Mouse (Mus musculus): ENCODE data around the gene Ptov1.

DNA sequence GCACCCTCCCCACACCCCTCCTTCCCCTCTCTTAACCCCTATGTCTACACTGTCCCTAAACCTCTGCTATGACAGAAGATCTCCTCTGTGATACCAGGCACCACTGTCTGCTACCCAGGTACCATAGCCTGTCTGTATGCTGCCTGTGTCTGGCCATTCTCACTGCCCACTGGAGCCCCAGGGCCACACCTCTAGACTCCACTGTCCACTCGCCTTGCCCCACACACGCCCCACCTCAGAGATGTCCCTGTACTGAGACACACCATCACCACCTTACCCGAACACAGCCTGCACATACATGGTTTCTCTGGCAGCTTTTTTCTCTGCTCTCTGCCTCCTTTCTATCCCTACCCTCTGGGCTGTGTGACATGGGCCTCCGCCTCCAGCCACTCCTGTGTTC lies 47.3 kb upstream of the Ptov1 start:
- TF ChIP-seq CTCF (IDR thresholded peaks at IDR 0.05; ENCODE audit: borderline replicate concordance, extremely low read depth, insufficient read depth, insufficient read length) (no peak), POLR2A (IDR thresholded peaks at IDR 0.05; ENCODE audit: borderline replicate concordance, extremely low read depth, insufficient read depth, insufficient read length, poor library complexity, severe bottlenecking) (no peak)

Measured in brain, embryonic 14.5 days (tissue).